Mouse (Mus musculus) olfactory bulb, adult 2 months (tissue): ENCODE data around the gene Sez6l.

Experiments used
- CTCF ChIP-seq: fragments of 200-500 bp; IDR thresholded peaks from 2 replicates; pipeline ENCODE4 v1.5.1; 2012; ENCODE audit warnings: low read depth, mild to moderate bottlenecking, low read length, moderate library complexity; ENCODE audit not compliant: insufficient read depth
- POLR2A ChIP-seq: fragments of 200-500 bp; IDR thresholded peaks from 2 replicates; pipeline ENCODE4 v1.6.1; 2012; ENCODE audit warnings: mild to moderate bottlenecking, low read depth, low read length, moderate library complexity; ENCODE audit not compliant: insufficient read depth

GRCm38 (mm10) chr5:112576993-112577670, at the start of gene Sez6l:
- TF ChIP-seq POLR2A (peak; percentile 64; the same call in 1 of the 2 replicates), CTCF (peak; percentile 6; the same call in 1 of the 2 replicates)
